Mouse (Mus musculus) megakaryocyte, embryonic 14.5 days (primary cell): ENCODE data around the gene Tomm20l.

Experiments
- FLI1 ChIP-seq: IDR thresholded peaks from 2 replicates; pipeline ENCODE4 v1.6.1; 2012; ENCODE audit warnings: low read length, inconsistent platforms, mixed read lengths
- GATA1 ChIP-seq: IDR thresholded peaks from 3 replicates; pipeline ENCODE4 v1.6.1; 2012; ENCODE audit warnings: mixed read lengths, low read length, inconsistent platforms, borderline replicate concordance

DNA sequence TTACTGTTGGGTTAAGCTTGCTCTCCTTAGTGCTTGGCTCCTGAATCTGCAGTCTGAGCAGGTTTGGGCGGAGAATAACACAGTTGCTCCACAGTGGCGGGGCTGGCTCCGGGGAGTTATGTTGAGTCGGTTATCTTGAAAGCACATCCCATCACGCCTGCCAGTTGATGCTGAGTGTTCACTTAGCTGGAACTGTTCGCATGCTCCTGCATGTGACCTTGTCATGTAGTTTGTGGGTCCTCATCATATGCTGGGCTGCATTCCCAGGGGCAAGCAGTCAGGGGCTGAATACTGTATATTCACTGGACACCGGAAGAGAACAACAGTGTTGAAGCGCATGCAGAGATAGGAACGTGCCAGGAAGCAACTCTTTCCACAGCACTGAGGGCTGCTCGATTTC, 1.8 kb downstream of the Tomm20l start:
- TF ChIP-seq GATA1 (no peak), FLI1 (no peak)
